19 mouse cellular contexts compared by ENCODE assay signal in the genomic region with DNA sequence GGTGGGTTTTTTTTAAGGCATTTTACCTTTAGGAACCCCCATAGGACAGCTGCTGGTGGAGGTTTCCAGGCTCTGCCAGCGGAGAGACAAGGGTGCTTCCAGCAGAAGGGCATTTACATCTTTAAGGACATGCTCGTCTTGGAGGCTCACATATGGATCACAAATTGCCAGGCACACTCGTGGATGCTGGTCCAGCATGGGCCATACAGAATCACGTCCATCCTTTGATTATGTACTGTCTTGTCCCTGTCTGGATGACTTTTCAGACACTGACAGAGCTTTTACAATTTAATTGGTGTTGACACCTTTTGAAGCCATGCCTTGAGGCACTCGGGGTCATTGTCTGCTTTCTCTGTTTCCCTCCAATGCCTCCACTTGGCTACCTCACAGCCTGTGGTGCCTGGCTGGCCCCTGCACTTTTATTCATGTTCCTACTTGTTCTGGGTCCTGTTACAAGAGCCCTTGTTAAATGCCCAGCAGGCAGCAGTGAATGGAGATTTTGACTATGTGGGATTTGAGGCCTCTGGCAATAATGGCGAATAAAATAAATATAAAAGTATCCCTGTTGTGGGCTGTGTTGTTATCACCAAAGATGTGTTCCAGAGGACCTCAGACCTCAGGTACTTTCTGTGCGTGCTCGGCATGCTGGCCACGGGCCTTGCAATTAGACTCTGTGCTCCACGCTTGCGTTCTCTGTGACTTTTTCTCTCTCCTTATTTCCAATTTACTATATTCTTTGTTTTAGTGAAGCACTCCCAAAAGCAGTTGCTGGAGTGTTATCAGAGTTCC.
A peak's percentile ranks its signal among the peaks of the same experiment; 100 is the strongest.
DNase-seq lines count a peak whose midpoint lies in the region; ATAC-seq lines count a peak whose summit lies in the region.
"Had no signal": no experiment of that assay in that cellular context is flagged by ENCODE, and none has a peak within 500 bp of the region (broad histone marks: within the 10 kb centered on the region; RNA-seq: fewer than 3 reads in every experiment).

No protein-coding gene starts in this region.

- H3K27me3 ChIP-seq in midbrain, embryonic 12.5 days = no peaks in the 10 kb centered on the region
- no peaks in the 10 kb centered on the region for H3K27me3 ChIP-seq in midbrain, embryonic 11.5 days (ENCODE audit: control insufficient read depth, insufficient read depth, low read length)
- H3K27me3 ChIP-seq in midbrain, embryonic 14.5 days (ENCODE audit: control insufficient read depth, insufficient read depth, low read length) = no peaks in the 10 kb centered on the region
- H3K27me3 ChIP-seq in hindbrain, embryonic 10.5 days (ENCODE audit: insufficient read depth, poor library complexity, severe bottlenecking) = no peaks in the 10 kb centered on the region
- H3K27me3 ChIP-seq: embryonic facial prominence, embryonic 12.5 days; heart, embryonic 12.5 days; hindbrain, embryonic 12.5 days had no signal

- H3K4me3 ChIP-seq in midbrain, embryonic 12.5 days = no peak overlapping the region
- H3K4me3 ChIP-seq in midbrain, embryonic 11.5 days (ENCODE audit: low read depth, low read length) = no peak overlapping the region
- no peak overlapping the region for H3K4me3 ChIP-seq in midbrain, embryonic 14.5 days (replicated peaks; ENCODE audit: low read depth, low read length)
- H3K4me3 ChIP-seq in hindbrain, embryonic 10.5 days = no peak overlapping the region
- H3K4me3 ChIP-seq: embryonic facial prominence, embryonic 12.5 days; gastrocnemius, adult 2 months; heart, embryonic 12.5 days; hindbrain, embryonic 12.5 days had no signal

- peak; percentile 17 for DNase-seq in embryo, embryonic 9.5 days (ENCODE audit: extremely low spot score)
- no peak for DNase-seq in embryo, embryonic 10.5 days (ENCODE audit: low spot score)
- DNase-seq in midbrain, embryonic 11.5 days (ENCODE audit: low spot score, missing footprints) = no peak
- DNase-seq in midbrain, embryonic 14.5 days = peak; percentile 42
- DNase-seq in hindbrain, embryonic 10.5 days (ENCODE audit: low spot score) = no peak
- DNase-seq in frontal cortex, postnatal 10 days (ENCODE audit: low spot score in 2 of 2) = no peak
- DNase-seq: adrenal gland, postnatal 10 days; cerebellum, adult 11-12 months; cerebellum, adult 9-10 months; cerebellum, postnatal 25 days; gastrocnemius, adult 2 months; gastrocnemius, postnatal 25 days had no signal

- no peak overlapping the region; the same call in 1 of the 2 replicates for H3K27ac ChIP-seq in midbrain, embryonic 12.5 days (replicated peaks)
- no peak overlapping the region for H3K27ac ChIP-seq in midbrain, embryonic 11.5 days (ENCODE audit: low read depth, low read length)
- H3K27ac ChIP-seq in midbrain, embryonic 14.5 days (replicated peaks; ENCODE audit: low read depth, low read length) = peak overlapping the region; percentile 33; the same call in 1 of the 2 replicates
- H3K27ac ChIP-seq in hindbrain, embryonic 10.5 days = no peak overlapping the region
- H3K27ac ChIP-seq: embryonic facial prominence, embryonic 12.5 days; gastrocnemius, adult 2 months; hindbrain, embryonic 12.5 days had no signal

- WGBS in midbrain, embryonic 12.5 days = 73% methylated on average over 11 of the region's 11 CpGs
- 71% methylated on average over 11 of the region's 11 CpGs for WGBS in midbrain, embryonic 11.5 days
- 59% methylated on average over 11 of the region's 11 CpGs for WGBS in midbrain, embryonic 14.5 days
- 63% methylated on average over 11 of the region's 11 CpGs for WGBS in hindbrain, embryonic 10.5 days

- H3K36me3 ChIP-seq in midbrain, embryonic 12.5 days = no peaks in the 10 kb centered on the region
- no peaks in the 10 kb centered on the region for H3K36me3 ChIP-seq in midbrain, embryonic 11.5 days (ENCODE audit: control insufficient read depth, insufficient read depth, low read length)
- no peaks in the 10 kb centered on the region for H3K36me3 ChIP-seq in midbrain, embryonic 14.5 days (ENCODE audit: control insufficient read depth, insufficient read depth, low read length)
- H3K36me3 ChIP-seq in hindbrain, embryonic 10.5 days = no peaks in the 10 kb centered on the region
- H3K36me3 ChIP-seq: embryonic facial prominence, embryonic 12.5 days; heart, embryonic 12.5 days; hindbrain, embryonic 12.5 days had no signal

- peak; percentile 47; the same call in 1 of the 2 replicates for ATAC-seq in midbrain, embryonic 12.5 days (ENCODE audit: low FRiP score, low read depth)
- ATAC-seq in midbrain, embryonic 11.5 days (ENCODE audit: low FRiP score) = no peak
- ATAC-seq in midbrain, embryonic 14.5 days (ENCODE audit: low FRiP score, low TSS enrichment) = peak; percentile 31; the same call in 1 of the 2 replicates
- ATAC-seq: forebrain, embryonic 16.5 days; hindbrain, embryonic 16.5 days; inflammation-experienced regulatory T-cells, adult 6 months had no signal

- no peak overlapping the region for H3K4me2 ChIP-seq in midbrain, embryonic 12.5 days (replicated peaks)
- no peak overlapping the region for H3K4me2 ChIP-seq in midbrain, embryonic 11.5 days
- H3K4me2 ChIP-seq in midbrain, embryonic 14.5 days (ENCODE audit: low read length) = no peak overlapping the region
- H3K4me2 ChIP-seq: embryonic facial prominence, embryonic 12.5 days; heart, embryonic 12.5 days; hindbrain, embryonic 12.5 days had no signal

- H3K9ac ChIP-seq in midbrain, embryonic 12.5 days (replicated peaks) = no peak overlapping the region
- no peak overlapping the region for H3K9ac ChIP-seq in midbrain, embryonic 11.5 days (ENCODE audit: low read length)
- no peak overlapping the region for H3K9ac ChIP-seq in midbrain, embryonic 14.5 days (replicated peaks; ENCODE audit: low read length)
- H3K9ac ChIP-seq: embryonic facial prominence, embryonic 12.5 days; heart, embryonic 12.5 days; hindbrain, embryonic 12.5 days had no signal

- no peaks in the 10 kb centered on the region; the same call in 1 of the 2 replicates for H3K4me1 ChIP-seq in midbrain, embryonic 12.5 days
- no peaks in the 10 kb centered on the region for H3K4me1 ChIP-seq in midbrain, embryonic 11.5 days (ENCODE audit: control insufficient read depth, insufficient read depth, low read length)
- no peaks in the 10 kb centered on the region for H3K4me1 ChIP-seq in midbrain, embryonic 14.5 days (ENCODE audit: control insufficient read depth, insufficient read depth, low read length)
- peaks cover 4% of the 10 kb centered on the region for H3K4me1 ChIP-seq in hindbrain, embryonic 10.5 days (replicated peaks)
- H3K4me1 ChIP-seq: embryonic facial prominence, embryonic 12.5 days; heart, embryonic 12.5 days; hindbrain, embryonic 12.5 days had no signal

- 0 out of 2 replicates have a peak, but pooled peaks cover 4% of the 10 kb centered on the region for H3K9me3 ChIP-seq in midbrain, embryonic 12.5 days
- no peaks in the 10 kb centered on the region for H3K9me3 ChIP-seq in midbrain, embryonic 11.5 days (ENCODE audit: control insufficient read depth, low read length)
- H3K9me3 ChIP-seq in midbrain, embryonic 14.5 days (ENCODE audit: control insufficient read depth, low read length) = no peaks in the 10 kb centered on the region
- no peaks in the 10 kb centered on the region for H3K9me3 ChIP-seq in hindbrain, embryonic 10.5 days
- H3K9me3 ChIP-seq: embryonic facial prominence, embryonic 12.5 days; heart, embryonic 12.5 days; hindbrain, embryonic 12.5 days had no signal

Comparison
In these comparisons a context has a peak if more than half of its experiments do, and no peak if none do; other contexts are left out.
1. DNase-seq: peak in embryo, embryonic 9.5 days (single experiment) and midbrain, embryonic 14.5 days (single experiment); none in embryo, embryonic 10.5 days (single experiment), midbrain, embryonic 11.5 days (single experiment), hindbrain, embryonic 10.5 days (single experiment) and frontal cortex, postnatal 10 days (0 of 2).